Comparison of ENCODE assay signal across 9 mouse cellular contexts in the genomic region with DNA sequence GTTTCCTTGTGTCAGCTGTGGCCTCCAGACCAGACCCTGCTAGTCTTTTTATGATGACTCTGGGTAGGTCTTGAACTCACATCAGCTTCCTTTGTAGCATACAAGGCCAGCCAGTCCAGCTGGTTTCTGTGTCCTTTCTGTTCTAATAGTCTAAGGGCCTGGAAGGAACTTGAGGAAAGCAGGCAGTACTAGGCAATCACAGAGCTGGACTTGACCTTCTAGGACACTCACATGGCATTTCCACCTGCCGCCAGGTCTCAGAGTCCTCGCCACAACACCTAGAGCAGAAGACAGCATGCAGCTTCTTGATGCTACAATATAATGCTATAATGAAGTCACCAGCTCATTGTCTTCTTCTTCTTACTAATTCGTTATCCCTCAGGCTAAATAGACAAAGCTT.
"Had no signal": no experiment of that assay in that cellular context is flagged by ENCODE, and none has a peak within 500 bp of the region (broad histone marks: within the 10 kb centered on the region; RNA-seq: fewer than 3 reads in every experiment).

No protein-coding gene starts in this region.

- H3K27me3 ChIP-seq: limb, embryonic 15.5 days; liver, embryonic 12.5 days; midbrain, embryonic 15.5 days; neural tube, embryonic 12.5 days had no signal

- H3K9ac ChIP-seq: limb, embryonic 15.5 days; liver, embryonic 12.5 days; midbrain, embryonic 15.5 days; neural tube, embryonic 12.5 days had no signal

- H3K27ac ChIP-seq: limb, embryonic 15.5 days; liver, embryonic 12.5 days; midbrain, embryonic 15.5 days; neural tube, embryonic 12.5 days had no signal

- H3K4me3 ChIP-seq: limb, embryonic 15.5 days; liver, embryonic 12.5 days; midbrain, embryonic 15.5 days; neural tube, embryonic 12.5 days had no signal

- H3K36me3 ChIP-seq: limb, embryonic 15.5 days; liver, embryonic 12.5 days; midbrain, embryonic 15.5 days; neural tube, embryonic 12.5 days had no signal

- H3K4me2 ChIP-seq: limb, embryonic 15.5 days; liver, embryonic 12.5 days; midbrain, embryonic 11.5 days; midbrain, embryonic 15.5 days; neural tube, embryonic 12.5 days had no signal

- ATAC-seq: liver, embryonic 12.5 days; midbrain, embryonic 15.5 days had no signal

- H3K9me3 ChIP-seq: limb, embryonic 15.5 days; liver, embryonic 12.5 days; midbrain, embryonic 15.5 days; neural tube, embryonic 12.5 days had no signal

- H3K4me1 ChIP-seq: midbrain, embryonic 15.5 days had no signal

- DNase-seq: layer of hippocampus, adult 9-11 months; layer of hippocampus, postnatal 36 days; thymus, adult 18-20 months; thymus, postnatal 14 days had no signal
